Mouse (Mus musculus) common myeloid progenitor, adult 5-6 weeks (primary cell): Measurements from ENCODE around the gene Lypd6. TPM values are rescaled to one million over a fixed set of nuclear protein-coding genes. Genes with fewer than 3 reads are reported as not detected.

Experiments used
- ATAC-seq: replicated peaks from 2 replicates; pipeline ENCODE4 v1.8.0; 2016; ENCODE audit warnings: low read depth, mild to moderate bottlenecking, moderate TSS enrichment, inconsistent platforms; ENCODE audit not compliant: poor library complexity, severe bottlenecking
- total RNA-seq: library from RNA; stranded (forward); fragments of 200-1000, 187-1606 nt; gene quantifications from 2 replicates; pipeline ENCODE4 v1.2.3, GENCODE M21; 2017

The Lypd6 gene
- total RNA-seq, 1 experiment from 2014 or later = not detected

- ATAC-seq = no peak
Measured at GRCm38 (mm10) chr2:50160069-50160468, 93.8 kb downstream of the Lypd6 start.

- ATAC-seq = no peak
Measured at GRCm38 (mm10) chr2:50163608-50164007, 97.4 kb downstream of the Lypd6 start.

GRCm38 (mm10) chr2:50165277-50165676 lies 99.0 kb downstream of the Lypd6 start:
- no peak for ATAC-seq

- no peak for ATAC-seq
Measured at GRCm38 (mm10) chr2:50166082-50166481, 99.9 kb downstream of the Lypd6 start.

GRCm38 (mm10) chr2:50173730-50174528 lies 107.7 kb downstream of the Lypd6 start:
- no peak for ATAC-seq

DNA sequence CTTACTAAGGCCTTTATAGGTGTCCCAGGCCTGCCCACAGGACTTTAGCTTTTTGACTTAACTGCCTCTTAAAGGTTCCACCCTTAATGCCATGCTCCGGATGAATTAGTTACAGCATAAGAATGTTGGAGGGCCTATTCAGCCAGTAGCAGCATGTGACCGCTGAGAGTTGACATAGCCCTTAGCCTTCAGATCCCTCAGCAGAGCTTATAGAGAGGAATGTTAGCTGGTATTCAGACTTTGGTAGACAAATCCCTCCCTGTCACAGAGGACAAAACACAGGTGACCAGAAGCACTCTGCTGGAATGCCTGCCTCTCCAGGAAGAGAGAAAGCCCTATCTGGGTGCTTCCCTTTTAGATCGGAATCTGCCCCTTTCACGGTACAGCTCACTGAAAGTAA lies 109.5 kb downstream of the Lypd6 start:
- no peak for ATAC-seq

- no peak for ATAC-seq
Measured at GRCm38 (mm10) chr2:50179164-50179563, 112.9 kb downstream of the Lypd6 start.

- no peak for ATAC-seq
Measured at GRCm38 (mm10) chr2:50180423-50180822, 114.2 kb downstream of the Lypd6 start.

GRCm38 (mm10) chr2:50181332-50181731 lies 115.1 kb downstream of the Lypd6 start:
- ATAC-seq = no peak

GRCm38 (mm10) chr2:50186711-50187405 lies 120.6 kb downstream of the Lypd6 start:
- ATAC-seq = no peak

DNA sequence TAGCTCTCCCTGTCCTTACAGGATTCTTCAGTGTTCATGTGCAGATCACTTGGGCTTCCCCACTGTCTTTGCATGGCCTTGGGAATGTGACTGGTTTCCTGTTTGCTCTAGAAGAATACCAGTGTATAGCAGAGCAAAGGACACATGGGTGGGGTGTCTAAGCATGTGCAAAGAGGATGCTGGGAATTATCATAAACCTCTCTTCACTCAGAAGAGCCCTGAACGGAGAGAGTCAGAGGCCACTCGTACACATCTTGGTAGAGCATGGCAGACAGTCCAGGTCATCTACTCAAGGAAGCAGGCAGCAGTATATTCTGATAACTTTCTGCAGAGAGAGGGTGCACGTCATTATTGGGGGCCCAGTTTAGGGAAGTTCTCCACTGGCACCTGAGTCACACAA lies 122.6 kb downstream of the Lypd6 start:
- no peak for ATAC-seq

DNA sequence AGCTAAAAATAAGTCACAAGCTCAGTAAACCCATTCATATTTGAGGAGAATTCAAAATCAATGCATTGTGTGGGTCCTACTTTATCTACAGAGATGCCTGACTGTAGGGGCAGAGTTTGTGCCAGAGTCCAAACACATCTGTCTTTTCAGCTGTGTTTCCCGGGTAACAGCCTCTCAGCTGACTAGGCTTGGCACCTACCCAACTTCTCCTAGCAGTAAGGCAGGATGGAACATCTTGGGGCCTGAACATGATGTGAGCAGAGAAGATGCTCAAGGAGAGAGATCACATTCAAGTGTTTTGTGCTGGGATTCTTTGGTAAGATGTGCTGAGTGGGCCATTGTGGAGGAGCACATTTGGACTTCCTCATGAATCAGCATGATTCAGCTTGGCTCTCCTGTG lies 130.5 kb downstream of the Lypd6 start:
- ATAC-seq = no peak

GRCm38 (mm10) chr2:50197801-50198200 lies 131.6 kb downstream of the Lypd6 start:
- no peak for ATAC-seq

DNA sequence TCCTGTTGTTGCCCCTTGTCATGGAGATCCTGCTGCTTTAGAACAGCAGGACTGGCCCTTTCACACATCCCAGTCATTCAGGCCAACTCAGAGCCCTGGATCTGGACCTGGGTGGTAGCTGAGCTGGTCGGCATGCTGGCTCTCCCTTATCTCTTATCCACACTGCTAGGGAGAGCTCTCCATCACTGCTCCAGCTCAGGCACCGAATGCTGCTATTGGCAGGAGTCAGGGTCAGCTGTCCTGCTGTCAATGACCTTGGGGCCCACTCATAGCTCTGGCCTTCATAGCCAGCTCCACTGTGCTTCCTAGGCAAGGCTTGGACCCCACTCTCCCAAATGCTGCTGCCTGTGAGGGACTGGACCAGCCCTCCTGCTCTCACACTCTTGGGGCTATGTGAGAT lies 134.3 kb downstream of the Lypd6 start:
- no peak for ATAC-seq

DNA sequence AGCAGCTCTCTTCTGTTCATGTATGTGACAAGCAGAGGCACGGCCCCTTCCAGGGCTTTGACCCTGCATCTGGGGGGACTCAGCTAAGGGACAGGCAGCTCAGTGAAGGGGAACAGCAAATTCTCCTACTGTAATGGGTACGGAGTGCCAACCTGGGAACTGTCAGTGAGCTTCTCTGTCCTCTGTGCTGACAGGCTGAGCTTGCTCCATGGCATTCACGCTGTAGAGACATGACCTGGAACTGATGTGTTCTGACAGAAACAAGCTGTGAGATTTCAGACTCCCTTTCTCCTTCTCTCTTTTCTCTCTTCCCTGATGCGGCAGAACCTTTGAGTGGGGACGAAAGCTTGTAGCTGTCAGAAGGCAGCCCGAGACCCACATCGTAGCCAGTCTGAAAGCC lies 154.3 kb downstream of the Lypd6 start:
- no peak for ATAC-seq

GRCm38 (mm10) chr2:50225019-50225418 lies 158.8 kb downstream of the Lypd6 start:
- no peak for ATAC-seq

DNA sequence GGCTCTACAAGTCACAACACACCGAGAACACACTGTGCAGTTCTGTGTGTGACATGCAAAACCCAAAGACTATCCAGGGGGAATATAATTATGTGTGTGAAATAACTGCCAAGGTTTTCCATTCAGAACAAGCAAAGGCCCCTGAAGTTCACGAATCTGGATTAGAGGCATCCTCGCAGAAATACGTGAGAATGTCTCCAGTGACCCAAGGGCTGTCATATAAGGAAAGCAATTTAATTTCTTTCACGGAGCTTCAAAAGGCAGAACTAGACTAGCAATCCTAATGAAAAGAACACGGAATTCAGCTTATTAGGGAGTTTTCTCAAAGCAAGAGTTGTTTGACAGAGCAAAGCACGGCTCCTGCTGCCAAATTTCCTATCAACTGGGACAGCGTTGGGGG lies 167.3 kb downstream of the Lypd6 start:
- ATAC-seq = no peak

Other genes with a start within 250 kb of the Lypd6 start
- 70.0 and 82.7 TPM in 2 replicates for gene Mmadhc, start 230.4 kb downstream of the Lypd6 start, total RNA-seq